Mouse (Mus musculus) kidney, embryonic 16.5 days (tissue): ENCODE measurements around the gene Tmcc3. TPM values are rescaled to one million over a fixed set of nuclear protein-coding genes. Genes with fewer than 3 reads are reported as not detected.

ENCODE experiments used
- ATAC-seq: fragments of 200-750 bp; cut with Nextera tagmentation; 2 replicates; pipeline ENCODE4 v1.8.0; 2017; ENCODE audit warnings: moderate TSS enrichment; ENCODE audit not compliant: low FRiP score, low TSS enrichment
- H3K27ac ChIP-seq: fragments of 300-500 bp; sonication (generic); 2 replicates; pipeline ENCODE4 v1.5.1; 2014; ENCODE audit warnings: low read length
- H3K27me3 ChIP-seq: fragments of 300-500 bp; sonication (generic); 2 replicates; pipeline ENCODE4 v1.6.1; 2014; ENCODE audit warnings: low read length, control low read depth, mixed read lengths; ENCODE audit not compliant: insufficient read depth
- H3K36me3 ChIP-seq: fragments of 300-500 bp; sonication (generic); 2 replicates; pipeline ENCODE4 v1.6.1; 2014; ENCODE audit warnings: low read length, control low read depth, mixed read lengths; ENCODE audit not compliant: insufficient read depth
- H3K4me1 ChIP-seq: fragments of 300-500 bp; sonication (generic); 2 replicates; pipeline ENCODE4 v1.6.1; 2014; ENCODE audit warnings: low read length, control low read depth, mixed read lengths; ENCODE audit not compliant: insufficient read depth
- H3K4me2 ChIP-seq: fragments of 300-500 bp; sonication (generic); replicated peaks from 2 replicates; pipeline ENCODE4 v1.6.1; 2014; ENCODE audit warnings: low read depth, low read length
- H3K4me3 ChIP-seq: fragments of 300-500 bp; sonication (generic); 2 replicates; pipeline ENCODE4 v1.5.1; 2014; ENCODE audit warnings: mild to moderate bottlenecking, low read length
- H3K9ac ChIP-seq: fragments of 300-500 bp; sonication (generic); replicated peaks from 2 replicates; pipeline ENCODE4 v1.6.1; 2014; ENCODE audit warnings: low read length
- H3K9me3 ChIP-seq: fragments of 300-500 bp; sonication (generic); 2 replicates; pipeline ENCODE4 v1.6.1; 2016; ENCODE audit warnings: low read length, control low read depth
- WGBS: fragments of 180-500 bp; shearing (Covaris S2); extraction: QIAGEN DNeasy Blood & Tissue Kit; methylation state at CpG from one replicate; pipeline ENCODE4 v1.1.7; 2014; 5-methylcytosine and 5-hydroxymethylcytosine counted together
- polyA plus RNA-seq: library from polyadenylated mRNA; unstranded; fragments of >200 nt; fragmentation: Nextera tagmentation; extraction: Ambion mirVana; gene quantifications from 2 replicates; pipeline ENCODE4 v1.2.1, GENCODE M21; 2015

Gene Tmcc3
- polyA plus RNA-seq, 1 experiment from 2014 or later = 8.0 TPM

GRCm38 (mm10) chr10:94294933-94295750 lies 16.6 kb upstream of the Tmcc3 start:
- Histone ChIP-seq H3K4me1 (no peaks in the 10 kb centered on the region), H3K27ac (no peak overlapping the region), H3K9me3 (no peaks in the 10 kb centered on the region), H3K9ac (no peak overlapping the region), H3K4me3 (no peak overlapping the region), H3K4me2 (no peak overlapping the region), H3K27me3 (no peaks in the 10 kb centered on the region), H3K36me3 (no peaks in the 10 kb centered on the region)
- WGBS = 48% methylated on average over 6 of the region's 6 CpGs
- ATAC-seq = no peak

- ATAC-seq = no peak
- no peaks in the 10 kb centered on the region for H3K9me3 ChIP-seq
- no peak overlapping the region for H3K4me3 ChIP-seq
- 89% methylated on average over 5 of the region's 5 CpGs for whole genome bisulfite sequencing
- no peaks in the 10 kb centered on the region for H3K27me3 ChIP-seq
- no peak overlapping the region for H3K9ac ChIP-seq
- H3K4me2 ChIP-seq = no peak overlapping the region
- no peaks in the 10 kb centered on the region for H3K4me1 ChIP-seq
- no peaks in the 10 kb centered on the region for H3K36me3 ChIP-seq
- H3K27ac ChIP-seq = no peak overlapping the region
Observed at GRCm38 (mm10) chr10:94295923-94296605, 15.7 kb upstream of the Tmcc3 start.

- no peak within 1 kb of the TSS for H3K27ac ChIP-seq
- no peak within 1 kb of the TSS for H3K4me2 ChIP-seq
- 63% methylated on average over 3 of the region's 3 CpGs for WGBS
- H3K4me3 ChIP-seq = no peak within 1 kb of the TSS
- H3K4me1 ChIP-seq = no peaks in the 10 kb centered on the region
- no peak for ATAC-seq
- H3K36me3 ChIP-seq = no peaks in the 10 kb centered on the region
- no peaks in the 10 kb centered on the region for H3K27me3 ChIP-seq
- no peak within 1 kb of the TSS for H3K9ac ChIP-seq
- H3K9me3 ChIP-seq = no peaks in the 10 kb centered on the region
Observed at GRCm38 (mm10) chr10:94298471-94298870, 13.3 kb upstream of the Tmcc3 start, which contains the start of gene Gm4792. Gm4792 (minus strand) TSS chr10:94298703.

GRCm38 (mm10) chr10:94299301-94299700 lies 12.4 kb upstream of the Tmcc3 start:
- no peak for ATAC-seq
- no peak overlapping the region for H3K4me3 ChIP-seq
- H3K9me3 ChIP-seq = no peaks in the 10 kb centered on the region
- no peak overlapping the region for H3K9ac ChIP-seq
- H3K27ac ChIP-seq = no peak overlapping the region
- 79% methylated on average over 2 of the region's 2 CpGs for WGBS
- H3K36me3 ChIP-seq = no peaks in the 10 kb centered on the region
- H3K27me3 ChIP-seq = no peaks in the 10 kb centered on the region
- H3K4me2 ChIP-seq = no peak overlapping the region
- no peaks in the 10 kb centered on the region for H3K4me1 ChIP-seq

GRCm38 (mm10) chr10:94304064-94304657 lies 7.6 kb upstream of the Tmcc3 start:
- no peak overlapping the region for H3K9ac ChIP-seq
- H3K27ac ChIP-seq = no peak overlapping the region
- H3K4me1 ChIP-seq = no peaks in the 10 kb centered on the region
- H3K4me3 ChIP-seq = no peak overlapping the region
- no peaks in the 10 kb centered on the region for H3K27me3 ChIP-seq
- WGBS = 83% methylated on average over 9 of the region's 9 CpGs
- no peak overlapping the region for H3K4me2 ChIP-seq
- no peaks in the 10 kb centered on the region for H3K9me3 ChIP-seq
- no peak for ATAC-seq
- no peaks in the 10 kb centered on the region for H3K36me3 ChIP-seq

GRCm38 (mm10) chr10:94305526-94305925 lies 6.2 kb upstream of the Tmcc3 start:
- Histone ChIP-seq H3K4me1 (no peaks in the 10 kb centered on the region), H3K36me3 (no peaks in the 10 kb centered on the region), H3K4me2 (no peak overlapping the region), H3K27me3 (peaks cover 5% of the 10 kb centered on the region; the same call in 1 of the 2 replicates), H3K4me3 (no peak overlapping the region), H3K27ac (no peak overlapping the region), H3K9ac (no peak overlapping the region), H3K9me3 (no peaks in the 10 kb centered on the region)
- ATAC-seq = no peak
- 61% methylated on average over 5 of the region's 5 CpGs for WGBS

GRCm38 (mm10) chr10:94310499-94311267 lies 1.1 kb upstream of the Tmcc3 start:
- no peak for ATAC-seq

GRCm38 (mm10) chr10:94312007-94312715 lies 412 bp downstream of the Tmcc3 start:
- WGBS = 0% methylated on average over 45 of the region's 45 CpGs
- peak overlapping the region; percentile 59 for H3K9ac ChIP-seq
- H3K4me3 ChIP-seq = peak overlapping the region; percentile 53

More at GRCm38 (mm10) chr10:94310499-94311267, 1.1 kb upstream of the Tmcc3 start:
- H3K4me1 ChIP-seq = peaks cover 10% of the 10 kb centered on the region; the same call in 1 of the 2 replicates
- no peak overlapping the region for H3K4me3 ChIP-seq
- H3K9me3 ChIP-seq = no peaks in the 10 kb centered on the region
- no peak overlapping the region for H3K4me2 ChIP-seq
- no peak overlapping the region for H3K27ac ChIP-seq
- no peak overlapping the region for H3K9ac ChIP-seq
- 53% methylated on average over 8 of the region's 9 CpGs for WGBS
- H3K27me3 ChIP-seq = peaks cover 21% of the 10 kb centered on the region
- no peaks in the 10 kb centered on the region for H3K36me3 ChIP-seq

GRCm38 (mm10) chr10:94313146-94313545 lies 1.4 kb downstream of the Tmcc3 start:
- H3K9ac ChIP-seq = no peak overlapping the region
- H3K27me3 ChIP-seq = peaks cover 21% of the 10 kb centered on the region
- no peak overlapping the region for H3K4me2 ChIP-seq
- H3K4me1 ChIP-seq = peaks cover 10% of the 10 kb centered on the region; the same call in 1 of the 2 replicates
- no peaks in the 10 kb centered on the region for H3K9me3 ChIP-seq
- H3K36me3 ChIP-seq = no peaks in the 10 kb centered on the region
- no peak for ATAC-seq
- no peak overlapping the region for H3K4me3 ChIP-seq
- WGBS = 81% methylated on average over 4 of the region's 4 CpGs
- H3K27ac ChIP-seq = no peak overlapping the region

More at GRCm38 (mm10) chr10:94312007-94312715, 412 bp downstream of the Tmcc3 start:
- H3K27me3 ChIP-seq = peaks cover 21% of the 10 kb centered on the region
- H3K9me3 ChIP-seq = no peaks in the 10 kb centered on the region
- no peak overlapping the region for H3K27ac ChIP-seq
- H3K36me3 ChIP-seq = no peaks in the 10 kb centered on the region
- H3K4me1 ChIP-seq = peaks cover 10% of the 10 kb centered on the region; the same call in 1 of the 2 replicates
- H3K4me2 ChIP-seq = peak overlapping the region; percentile 92
- ATAC-seq = peak; percentile 71
